Mouse (Mus musculus): ENCODE measurements around the gene Tert.

Gene Tert

DNA sequence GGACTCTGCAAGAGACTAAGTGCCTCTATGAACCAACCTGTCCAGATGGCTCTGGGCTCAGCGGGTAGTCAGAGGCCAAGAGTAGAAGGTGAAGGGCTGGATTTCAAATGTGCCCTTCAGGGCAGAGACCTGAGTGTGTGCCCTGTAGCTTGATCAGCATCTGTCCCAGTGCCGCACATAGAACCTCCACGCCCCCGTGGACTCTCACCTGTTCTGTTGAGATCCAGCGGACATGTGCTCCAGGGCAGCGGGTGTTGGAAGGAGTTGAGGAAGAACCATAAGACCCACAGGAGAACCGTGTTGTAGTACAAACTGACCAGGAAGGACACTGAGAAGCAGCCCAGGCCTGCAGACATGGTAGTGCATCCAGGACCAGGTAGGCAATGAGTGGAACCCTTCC lies 48.5 kb downstream of the Tert start:
- no peak for DNase-seq (ENCODE audit: low read depth, low spot score)

GRCm38 (mm10) chr13:73677853-73678252 lies 51.1 kb downstream of the Tert start, which contains the start of gene Slc6a18:
Slc6a18 (minus strand) TSS chr13:73678023.
- DNase-seq (ENCODE audit: low read depth, low spot score), result no peak

GRCm38 (mm10) chr13:73679311-73679710 lies 52.6 kb downstream of the Tert start:
- DNase-seq (ENCODE audit: low read depth, low spot score), result no peak

DNA sequence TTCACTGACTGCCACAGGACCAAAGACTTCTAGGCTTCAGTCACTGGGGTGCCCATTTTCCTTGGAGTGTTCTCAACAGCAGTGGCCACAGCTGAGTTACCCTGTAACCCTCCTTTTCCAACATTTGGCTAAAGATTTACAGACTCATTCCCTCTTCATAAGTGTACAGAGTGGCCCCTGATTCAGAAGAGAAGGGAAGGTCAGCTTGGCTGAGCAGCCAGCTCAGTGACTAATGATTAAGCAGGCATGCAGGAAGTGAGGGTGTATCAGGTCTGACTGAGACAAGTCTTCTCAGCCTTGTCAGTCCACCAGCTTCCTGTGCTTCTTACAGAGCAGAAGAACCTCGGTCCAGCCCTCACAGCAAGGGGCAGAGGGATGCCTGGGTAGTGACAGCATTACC lies 53.7 kb downstream of the Tert start:
- no peak for DNase-seq (ENCODE audit: low read depth, low spot score)

DNA sequence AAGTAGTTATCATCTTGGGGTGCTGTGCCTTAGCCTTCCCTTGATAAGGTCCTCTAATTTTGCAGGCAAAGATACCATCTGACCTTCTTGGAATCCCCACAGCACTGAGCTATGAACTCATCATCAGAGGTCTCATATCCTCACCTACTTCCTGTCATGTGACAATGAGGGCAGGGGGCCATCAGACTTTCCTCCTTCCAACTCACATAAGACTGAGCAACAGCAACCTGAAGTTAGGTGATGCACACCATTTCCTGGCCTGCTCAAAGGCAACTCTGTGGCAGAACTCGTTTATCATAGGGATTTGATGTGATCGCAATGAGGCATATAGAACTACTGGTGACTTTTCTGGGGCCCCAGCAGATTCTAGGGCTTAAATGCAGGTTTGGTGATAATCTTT lies 55.5 kb downstream of the Tert start:
- DNase-seq (ENCODE audit: low read depth, low spot score), result no peak

DNA sequence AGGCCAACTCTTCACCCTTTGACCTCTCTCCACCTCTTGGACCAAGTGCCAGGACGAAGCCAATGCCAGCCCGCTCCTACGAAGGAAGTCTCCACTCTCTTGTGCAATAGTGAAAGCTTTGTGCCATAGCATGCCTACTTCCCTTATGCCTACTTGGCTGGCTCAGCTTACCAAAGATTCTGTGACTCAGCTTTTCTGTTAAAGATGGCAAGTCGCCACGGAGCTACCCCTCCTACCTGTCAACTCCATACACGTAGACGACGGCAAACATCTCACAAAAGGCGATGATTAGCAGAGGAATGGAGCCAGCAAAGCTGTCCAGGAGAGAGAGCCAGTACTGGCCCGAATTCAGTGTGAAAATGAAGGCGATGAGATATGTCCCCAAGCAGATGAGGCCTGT lies 57.0 kb downstream of the Tert start:
- DNase-seq (ENCODE audit: low read depth, low spot score), result no peak

DNA sequence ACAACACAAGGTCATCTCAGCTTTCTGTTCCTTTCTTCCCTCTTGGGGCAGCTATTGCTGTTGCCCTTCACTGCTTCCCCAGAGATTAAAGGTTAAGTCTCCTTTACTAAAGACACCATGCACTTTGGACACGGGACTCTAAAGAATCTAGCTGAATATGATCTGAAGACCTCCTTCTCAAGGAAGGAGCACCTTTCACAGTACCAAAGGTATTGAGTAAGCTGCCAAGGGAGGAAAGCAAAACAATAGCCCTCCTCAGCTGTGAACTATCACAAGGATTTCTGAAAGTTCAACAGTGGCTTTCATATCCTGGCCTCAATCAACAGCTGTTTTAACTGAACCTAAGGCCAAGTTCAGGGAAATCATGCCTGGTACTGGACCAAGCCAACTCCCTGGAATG lies 57.7 kb downstream of the Tert start:
- no peak for DNase-seq (ENCODE audit: low read depth, low spot score)

- no peak for DNase-seq (ENCODE audit: low read depth, low spot score)
These were observed 58.8 kb downstream of the Tert start for GRCm38 (mm10) chr13:73685502-73685901.

GRCm38 (mm10) chr13:73687601-73688000 lies 60.9 kb downstream of the Tert start:
- no peak for DNase-seq (ENCODE audit: low read depth, low spot score)

- no peak for DNase-seq (ENCODE audit: low read depth, low spot score)
These were observed 62.2 kb downstream of the Tert start for GRCm38 (mm10) chr13:73688934-73689333.

GRCm38 (mm10) chr13:73692249-73692868 lies 65.6 kb downstream of the Tert start:
- peak; percentile 62 for DNase-seq (ENCODE audit: low read depth, low spot score)

DNA sequence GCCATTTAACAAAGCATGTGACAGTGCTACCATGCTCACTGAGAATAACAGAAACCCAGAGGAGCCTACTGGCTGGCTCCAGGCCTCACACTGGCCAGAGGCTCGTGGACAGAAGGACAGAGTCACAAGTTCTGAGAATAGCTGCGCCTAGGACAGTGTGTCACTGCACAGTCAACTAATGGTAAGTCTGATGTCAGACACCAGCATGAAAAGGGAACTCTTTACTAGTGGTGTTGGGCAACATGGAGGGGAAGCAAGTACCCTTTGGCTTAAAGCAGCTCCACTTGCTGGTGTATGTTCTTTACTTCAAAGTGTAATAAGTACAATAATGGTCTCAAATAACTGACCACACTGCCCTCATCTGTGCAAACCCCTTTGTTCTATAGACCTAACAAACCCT lies 66.6 kb downstream of the Tert start:
- no peak for DNase-seq (ENCODE audit: low read depth, low spot score)

DNA sequence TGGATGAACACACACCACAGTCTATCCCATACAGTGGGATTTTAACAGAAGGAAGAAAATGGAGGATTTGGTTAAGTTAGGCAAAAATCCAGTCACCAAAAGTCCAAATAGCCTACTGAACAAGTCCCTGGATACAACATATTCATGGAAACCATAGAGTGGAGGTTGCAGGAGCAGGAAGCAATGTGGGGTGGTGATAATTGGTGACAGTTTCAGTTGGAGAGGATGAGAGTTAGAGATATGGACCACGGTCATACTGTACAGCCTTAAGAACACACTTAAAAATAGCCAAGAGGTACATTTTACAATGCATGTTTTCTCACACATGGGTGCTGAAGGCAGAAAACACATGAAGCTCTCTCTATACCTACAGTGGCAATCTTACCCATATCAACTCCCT lies 68.3 kb downstream of the Tert start:
- no peak for DNase-seq (ENCODE audit: low read depth, low spot score)

- DNase-seq (ENCODE audit: low read depth, low spot score), result no peak
These were observed 69.8 kb downstream of the Tert start for GRCm38 (mm10) chr13:73696529-73696928.
